Mouse (Mus musculus): ENCODE data around the gene Dedd.

Dedd gene

GRCm38 (mm10) chr1:171361106-171362103, 32.5 kb downstream of the Dedd start:
- peak; percentile 84 for DNase-seq

- DNase-seq: no peak
These were observed 37.0 kb downstream of the Dedd start for GRCm38 (mm10) chr1:171365934-171366333.

GRCm38 (mm10) chr1:171369845-171370556, 41.1 kb downstream of the Dedd start, which contains the start of gene Nectin4:
Nectin4 (plus strand) TSS chr1:171370099.
- DNase-seq: peak; percentile 68

GRCm38 (mm10) chr1:171372880-171373279, 43.9 kb downstream of the Dedd start:
- no peak for DNase-seq

GRCm38 (mm10) chr1:171373946-171374345, 45.0 kb downstream of the Dedd start:
- DNase-seq: no peak

GRCm38 (mm10) chr1:171375646-171376097, 46.7 kb downstream of the Dedd start:
- DNase-seq: no peak

GRCm38 (mm10) chr1:171378298-171378697, 49.4 kb downstream of the Dedd start:
- no peak for DNase-seq

GRCm38 (mm10) chr1:171379935-171380599, 51.1 kb downstream of the Dedd start:
- DNase-seq: peak; percentile 88

GRCm38 (mm10) chr1:171382096-171382620, 53.2 kb downstream of the Dedd start:
- DNase-seq: no peak

- no peak for DNase-seq
These were observed 55.4 kb downstream of the Dedd start for GRCm38 (mm10) chr1:171384361-171384760.

GRCm38 (mm10) chr1:171385171-171385570, 56.2 kb downstream of the Dedd start:
- DNase-seq: no peak

- DNase-seq: peak; percentile 46
These were observed 58.2 kb downstream of the Dedd start for GRCm38 (mm10) chr1:171387099-171387498.

GRCm38 (mm10) chr1:171388376-171389102, 59.6 kb downstream of the Dedd start, which contains the start of gene Arhgap30:
Arhgap30 (plus strand) TSS chr1:171388954.
- DNase-seq: peak; percentile 23

- DNase-seq: no peak
These were observed 61.2 kb downstream of the Dedd start for GRCm38 (mm10) chr1:171390101-171390500.

All from kidney, postnatal 10 days (tissue).